Mouse (Mus musculus) left cerebral cortex, postnatal 4 days (tissue): Measurements from ENCODE around the gene Plagl1. TPM values are rescaled to one million over a fixed set of nuclear protein-coding genes. Genes with fewer than 3 reads are reported as not detected.

ENCODE experiments used
- DNase-seq: peaks from one replicate; pipeline ENCODE4 v3.0.0-alpha.2; 2022
- intact Hi-C: fragments of 180-260 bp; cut with DNase I; formaldehyde crosslinking; loops from one replicate; pipeline ENCODE4 v1.15.1; 2025
- total RNA-seq, 2 experiments: library from RNA; stranded (reverse); gene quantifications; 2 replicates each; pipeline ENCODE4 v1.2.3; 2021

The Plagl1 gene
- total RNA-seq, 2 experiments from 2014 or later = 25.5 to 27.6 TPM

DNA sequence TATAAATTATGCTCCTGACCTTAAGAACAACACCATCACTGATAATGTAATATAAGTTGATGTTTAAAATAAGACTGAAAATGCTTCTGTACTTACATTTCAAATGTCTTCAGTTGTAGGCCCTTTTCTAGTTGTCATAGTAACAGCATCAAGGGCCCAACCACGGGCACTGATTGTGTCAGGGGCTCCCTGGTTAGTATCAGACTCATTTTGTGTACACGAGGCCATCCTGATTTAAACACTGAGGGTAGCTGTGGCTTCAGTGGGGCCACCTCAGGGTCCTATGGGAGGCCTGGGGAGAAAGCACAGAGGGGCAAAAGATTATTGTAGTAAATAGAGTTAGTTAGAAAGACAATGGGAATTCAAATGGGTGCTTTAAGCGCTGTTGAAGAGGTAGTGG lies 65.5 kb downstream of the Plagl1 start:
- intact Hi-C loops = no loop called here
- no peak for DNase-seq

- peak; percentile 35 for DNase-seq
- intact Hi-C loops = no loop called here
Measured at GRCm38 (mm10) chr10:13127335-13127734, 67.0 kb downstream of the Plagl1 start.

GRCm38 (mm10) chr10:13127946-13128345 lies 67.6 kb downstream of the Plagl1 start:
- intact Hi-C loops = no loop called here
- no peak for DNase-seq

DNA sequence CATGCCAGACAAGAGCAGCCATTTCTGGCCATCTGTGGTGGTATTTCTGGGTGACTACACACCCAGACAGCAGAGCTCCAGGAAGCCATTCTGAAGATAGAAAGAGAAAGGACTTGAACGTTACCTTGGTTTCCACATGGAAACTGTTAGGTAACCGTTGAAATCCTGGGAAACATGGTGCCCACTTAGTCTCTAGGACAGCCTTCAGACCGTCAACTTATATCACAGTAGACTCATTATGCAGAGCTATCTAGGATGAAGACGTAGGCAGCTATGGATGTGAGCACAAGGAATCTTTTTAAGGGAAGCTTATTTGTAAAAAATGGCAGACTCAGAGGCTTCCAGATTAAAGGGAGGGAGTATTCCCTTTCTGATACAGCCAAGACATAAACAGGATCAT lies 73.5 kb downstream of the Plagl1 start:
- intact Hi-C loops = no loop called here
- DNase-seq = no peak

DNA sequence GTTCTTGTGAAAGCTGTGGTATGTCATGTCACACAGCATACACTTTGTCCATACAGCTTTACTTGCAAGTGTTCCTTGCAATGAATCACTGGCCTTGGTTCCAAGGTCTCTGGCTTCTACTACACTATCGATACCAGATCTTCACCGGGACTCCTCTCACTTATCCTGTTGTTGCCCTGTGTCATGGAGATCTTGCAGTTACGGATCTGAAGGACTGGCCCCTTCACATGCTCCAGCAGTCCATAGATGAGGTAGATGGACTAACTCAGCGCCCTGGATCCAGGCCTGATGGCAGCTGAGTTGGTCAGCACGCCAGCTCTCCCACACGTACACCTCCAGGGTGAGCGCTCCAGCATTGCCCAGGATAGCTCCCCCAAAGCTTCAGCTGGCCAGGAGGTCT lies 75.0 kb downstream of the Plagl1 start:
- DNase-seq = no peak
- intact Hi-C loops = no loop called here

- intact Hi-C loops = no loop called here
- no peak for DNase-seq
Measured at GRCm38 (mm10) chr10:13135751-13136150, 75.4 kb downstream of the Plagl1 start.

DNA sequence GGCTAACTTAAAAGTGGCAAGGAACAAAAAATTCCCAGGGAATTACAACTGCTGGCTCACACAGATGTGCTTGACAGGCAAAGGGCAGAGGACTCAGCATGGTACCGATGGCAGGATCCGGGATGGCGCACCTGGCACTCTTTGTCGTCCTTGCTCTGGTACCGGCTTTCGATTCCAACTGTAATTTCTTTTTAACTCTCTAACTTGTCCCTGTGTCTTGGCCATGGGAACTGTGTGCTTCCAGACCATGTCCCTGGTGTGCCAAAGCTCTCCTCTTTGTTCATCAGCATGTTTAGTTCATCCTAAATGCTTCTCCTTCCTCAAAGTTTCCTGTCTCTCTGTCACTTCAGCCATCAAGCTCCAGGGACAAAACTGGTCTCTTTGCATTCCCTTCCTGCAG lies 77.6 kb downstream of the Plagl1 start:
- DNase-seq = no peak
- intact Hi-C loops = no loop called here

DNA sequence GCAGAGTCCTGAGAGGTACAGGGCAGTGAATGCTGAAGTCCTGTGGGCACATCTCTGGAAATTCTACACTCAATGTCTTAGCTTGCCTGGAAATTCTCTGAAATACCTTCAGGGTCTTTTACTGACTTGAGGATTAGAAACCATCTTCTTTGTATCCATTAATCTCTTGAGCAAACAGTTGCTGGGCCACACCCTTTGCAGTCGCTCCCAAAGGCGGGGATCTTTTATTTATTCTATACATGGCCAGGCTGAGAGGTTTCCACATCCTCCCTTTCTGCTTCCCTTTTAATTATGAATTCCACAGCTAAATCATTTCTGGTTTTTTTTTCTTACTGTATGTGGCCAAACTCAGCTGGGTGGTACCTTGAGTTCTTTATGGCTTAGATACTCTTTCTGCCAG lies 80.1 kb downstream of the Plagl1 start:
- intact Hi-C loops = no loop called here
- DNase-seq = no peak

DNA sequence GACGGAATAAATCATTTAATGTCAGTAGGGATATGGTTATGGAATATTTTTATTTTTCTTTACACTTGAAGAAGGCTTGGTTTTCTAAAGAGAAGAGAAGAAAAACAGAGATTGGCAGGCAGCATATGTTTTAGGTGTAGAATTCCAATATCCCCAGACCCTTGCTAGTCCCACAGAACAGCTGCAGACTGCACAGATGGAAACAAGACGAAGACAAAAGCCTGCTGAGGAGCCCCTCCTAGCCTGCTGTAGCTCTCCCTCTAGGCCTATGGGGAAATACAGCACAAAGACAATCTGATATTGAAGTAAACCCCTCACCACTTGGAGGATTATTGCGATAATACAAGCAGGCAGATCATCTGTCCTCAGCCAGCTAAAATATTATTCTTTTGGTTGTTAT lies 90.1 kb downstream of the Plagl1 start:
- DNase-seq = no peak
- intact Hi-C loops = no loop called here

DNA sequence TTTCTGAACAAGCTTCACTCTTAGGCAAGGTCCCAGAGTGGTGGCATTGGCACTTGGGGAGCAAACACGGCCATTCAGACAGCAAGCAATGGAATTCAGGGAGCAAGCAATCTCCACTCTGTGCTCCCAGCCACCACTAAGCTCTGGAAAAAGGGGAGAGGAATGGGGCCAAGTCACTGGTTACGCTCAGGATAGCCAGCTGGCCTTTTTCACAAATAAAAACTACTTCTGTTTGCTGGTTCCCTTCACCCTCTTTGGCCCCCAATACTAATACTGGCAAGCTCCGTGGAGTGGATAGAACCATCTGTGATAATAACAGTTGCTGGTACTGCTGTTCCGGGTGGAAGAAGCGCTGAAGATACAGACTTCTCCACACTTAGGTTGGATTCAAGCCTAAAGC lies 91.0 kb downstream of the Plagl1 start:
- intact Hi-C loops = no loop called here
- DNase-seq = peak; percentile 21

- intact Hi-C loops = no loop called here
Measured at GRCm38 (mm10) chr10:13152811-13153364, 92.6 kb downstream of the Plagl1 start.

DNA sequence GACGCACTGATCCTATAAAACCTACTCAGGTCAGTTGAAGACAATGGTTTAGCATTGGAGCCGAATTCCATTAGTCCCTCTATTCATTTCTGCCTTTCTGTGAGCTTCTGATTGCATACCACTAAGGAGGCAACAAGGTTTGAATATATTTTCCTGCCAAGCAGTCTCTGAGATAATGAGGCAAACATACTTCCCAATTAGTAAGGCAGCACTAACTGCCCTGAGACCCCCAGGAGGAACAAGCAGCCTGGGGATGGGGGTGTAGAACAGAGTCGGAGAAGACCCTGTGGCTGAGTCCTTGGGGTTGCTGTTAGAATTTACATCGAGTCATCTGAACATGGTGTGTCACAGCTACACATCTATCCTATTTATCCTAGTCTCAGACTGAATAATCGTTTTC lies 95.1 kb downstream of the Plagl1 start:
- no peak for DNase-seq
- intact Hi-C loops = no loop called here

More at GRCm38 (mm10) chr10:13152811-13153364, 92.6 kb downstream of the Plagl1 start:
- DNase-seq = no peak

DNA sequence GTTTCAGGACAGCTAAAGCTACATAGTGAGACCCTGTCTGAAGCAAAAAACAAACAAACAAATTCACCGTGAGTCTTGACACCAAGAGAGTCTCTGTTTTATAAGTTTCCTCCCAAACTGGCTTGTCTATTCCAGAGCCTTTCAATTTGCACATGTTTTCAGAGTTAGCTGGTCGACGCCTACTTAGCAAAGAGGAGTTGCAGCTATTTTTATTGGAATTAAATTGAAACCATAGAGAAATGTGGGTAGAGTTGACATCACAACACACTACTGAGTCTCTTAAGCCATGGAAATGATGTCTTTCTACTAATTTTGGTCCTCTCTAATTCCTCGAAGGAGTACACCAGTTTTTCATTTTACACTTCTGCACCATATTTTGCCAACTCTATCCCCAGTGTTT lies 100.6 kb downstream of the Plagl1 start:
- intact Hi-C loops = no loop called here
- DNase-seq = no peak

GRCm38 (mm10) chr10:13162031-13162430 lies 101.7 kb downstream of the Plagl1 start:
- DNase-seq = no peak
- intact Hi-C loops = no loop called here

- DNase-seq = no peak
Measured at GRCm38 (mm10) chr10:13168461-13168860, 108.2 kb downstream of the Plagl1 start.

DNA sequence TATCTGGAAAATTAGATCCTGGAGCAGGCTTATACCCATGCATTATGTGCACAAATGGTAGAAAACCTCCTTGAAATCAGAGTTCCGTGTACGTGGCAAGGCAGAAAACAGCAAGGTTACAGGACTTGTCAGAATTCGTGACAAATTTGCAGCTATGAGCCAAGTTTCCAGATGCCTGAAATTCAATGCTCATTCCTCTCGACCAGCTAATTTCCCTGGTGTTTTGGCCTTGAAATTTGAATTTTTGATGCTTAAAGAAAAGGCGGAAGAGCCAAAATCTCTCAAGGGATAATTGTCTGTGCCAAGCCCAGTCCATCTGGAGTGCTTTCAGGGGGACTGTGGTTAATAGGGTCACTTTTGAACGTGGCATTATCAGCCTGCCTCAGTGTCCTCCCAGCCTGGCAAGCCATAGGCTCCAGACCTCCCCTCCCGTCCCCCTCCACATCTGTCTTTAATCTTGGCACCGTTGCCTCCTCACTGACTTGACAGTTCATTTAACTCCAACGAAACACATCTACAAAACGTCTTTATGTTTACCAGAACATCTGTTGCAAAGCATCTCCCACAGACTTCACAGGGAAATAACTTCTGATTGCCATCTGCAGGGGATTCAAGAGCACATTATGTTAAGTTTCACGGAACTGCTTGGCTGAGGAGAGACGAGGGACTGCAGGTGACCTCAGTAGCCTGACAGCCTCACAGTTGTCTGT lies 110.6 kb downstream of the Plagl1 start:
- intact Hi-C loops = no loop called here
- peak; percentile 62 for DNase-seq

More at GRCm38 (mm10) chr10:13168461-13168860, 108.2 kb downstream of the Plagl1 start:
- intact Hi-C loops = no loop called here

GRCm38 (mm10) chr10:13171461-13171860 lies 111.2 kb downstream of the Plagl1 start:
- intact Hi-C loops = no loop called here
- no peak for DNase-seq

DNA sequence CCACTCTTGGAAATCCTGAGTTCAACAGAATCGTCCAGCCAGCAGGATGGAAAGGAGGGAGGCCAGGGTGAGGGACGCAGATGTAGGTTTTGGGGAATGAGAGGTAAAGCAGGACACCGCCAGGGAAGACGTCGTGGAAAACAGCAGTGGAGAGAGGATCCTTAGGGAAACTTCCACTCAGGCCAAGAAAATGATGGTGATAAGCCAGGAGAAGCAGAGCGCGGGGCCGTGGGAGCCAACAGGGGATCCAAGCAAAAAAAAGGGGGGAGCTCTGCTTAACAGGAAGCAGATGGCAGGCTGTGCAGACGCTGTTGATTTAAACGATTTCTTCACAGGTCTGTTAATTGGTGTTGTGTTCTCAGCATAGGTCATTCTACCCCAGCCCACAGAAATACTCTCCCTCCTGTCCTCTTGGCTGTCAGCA lies 112.5 kb downstream of the Plagl1 start:
- intact Hi-C loops = no loop called here
- DNase-seq = peak; percentile 57

DNA sequence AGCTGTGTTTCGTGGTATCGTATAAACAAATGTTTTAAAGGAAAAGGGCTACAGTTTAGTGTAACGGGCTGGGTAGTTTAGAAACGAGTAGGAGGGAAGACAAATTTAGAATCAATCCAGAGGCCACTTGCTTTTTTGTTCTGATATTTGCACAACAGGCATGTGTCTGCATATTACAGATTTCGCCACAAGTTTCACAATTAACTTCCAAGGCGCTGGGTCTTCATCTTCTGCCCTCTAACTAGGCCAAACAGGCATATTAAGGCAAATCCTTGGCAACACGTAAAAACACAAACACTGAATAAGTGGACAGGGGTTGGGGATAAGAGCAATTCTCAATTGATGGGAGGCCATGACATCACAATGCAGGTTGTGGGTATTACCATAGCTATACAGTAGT lies 115.6 kb downstream of the Plagl1 start:
- no peak for DNase-seq
- intact Hi-C loops = no loop called here

DNA sequence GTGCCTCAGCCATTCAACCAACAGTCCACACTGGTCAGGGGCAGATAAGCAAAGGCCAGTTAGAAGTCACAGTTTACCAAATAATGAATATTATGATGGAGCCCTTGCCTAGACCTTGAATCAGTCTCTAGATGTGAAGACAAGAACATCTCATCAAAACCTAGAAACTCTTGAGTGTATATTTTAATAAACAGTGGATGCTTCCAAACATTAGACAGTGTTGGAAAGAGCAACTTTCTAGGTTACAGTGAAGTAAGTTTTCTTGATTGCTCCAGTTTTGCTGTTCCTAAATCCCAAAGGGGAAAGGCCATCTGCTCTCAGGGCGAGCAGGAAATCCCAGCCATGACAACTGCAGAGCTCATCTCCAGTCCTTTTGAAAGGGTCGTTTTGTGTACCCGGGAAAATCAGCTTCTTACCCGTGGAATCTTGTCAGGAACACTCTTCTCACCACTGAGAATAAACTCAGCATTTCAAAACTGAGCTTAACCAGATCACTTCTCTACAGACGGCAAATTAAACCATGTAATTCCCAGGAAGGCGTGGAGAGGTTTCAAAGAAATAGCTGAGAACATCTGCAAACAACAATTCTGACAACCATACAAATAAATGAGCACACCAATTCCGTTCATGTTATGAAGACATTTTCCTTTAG lies 117.8 kb downstream of the Plagl1 start, which contains the start of gene Zc2hc1b:
Gene Zc2hc1b (minus strand): TSS at position 51 of the 652 bp plus-strand sequence.
- intact Hi-C loops = no loop called here
- no peak for DNase-seq

DNA sequence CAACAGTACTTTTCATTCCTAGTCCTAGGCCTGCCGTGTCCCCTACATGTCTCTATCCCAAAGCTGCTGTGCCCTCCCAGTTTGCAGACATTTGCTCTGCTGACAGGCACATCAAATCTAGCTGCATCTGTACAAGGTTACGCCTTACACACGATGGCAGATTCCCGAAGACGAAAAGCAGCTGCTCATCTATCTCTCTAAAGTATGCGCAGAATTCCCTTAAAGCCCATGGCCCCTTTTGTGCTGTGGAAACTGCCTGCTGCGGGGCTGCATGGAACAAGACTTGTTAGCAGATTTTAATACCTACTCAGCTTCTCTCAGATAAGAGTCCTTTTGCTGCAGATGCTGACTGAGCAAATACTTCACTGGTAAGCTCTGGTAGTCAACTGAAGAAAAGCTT lies 119.9 kb downstream of the Plagl1 start:
- no peak for DNase-seq
- intact Hi-C loops = no loop called here
